Mouse (Mus musculus) induced T-regulatory cell, adult 2 months (primary cell): ENCODE results near the gene Cilp2.

ENCODE experiments used
- DNase-seq: peaks from one replicate; pipeline ENCODE4 v3.0.0-alpha.2; 2012; ENCODE audit warnings: low read depth

Gene Cilp2

GRCm38 (mm10) chr8:69874155-69874554 lies 13.3 kb downstream of the Cilp2 start:
- DNase-seq: peak; percentile 80

- DNase-seq: no peak
These were observed 16.6 kb downstream of the Cilp2 start for GRCm38 (mm10) chr8:69870907-69871306.

DNA sequence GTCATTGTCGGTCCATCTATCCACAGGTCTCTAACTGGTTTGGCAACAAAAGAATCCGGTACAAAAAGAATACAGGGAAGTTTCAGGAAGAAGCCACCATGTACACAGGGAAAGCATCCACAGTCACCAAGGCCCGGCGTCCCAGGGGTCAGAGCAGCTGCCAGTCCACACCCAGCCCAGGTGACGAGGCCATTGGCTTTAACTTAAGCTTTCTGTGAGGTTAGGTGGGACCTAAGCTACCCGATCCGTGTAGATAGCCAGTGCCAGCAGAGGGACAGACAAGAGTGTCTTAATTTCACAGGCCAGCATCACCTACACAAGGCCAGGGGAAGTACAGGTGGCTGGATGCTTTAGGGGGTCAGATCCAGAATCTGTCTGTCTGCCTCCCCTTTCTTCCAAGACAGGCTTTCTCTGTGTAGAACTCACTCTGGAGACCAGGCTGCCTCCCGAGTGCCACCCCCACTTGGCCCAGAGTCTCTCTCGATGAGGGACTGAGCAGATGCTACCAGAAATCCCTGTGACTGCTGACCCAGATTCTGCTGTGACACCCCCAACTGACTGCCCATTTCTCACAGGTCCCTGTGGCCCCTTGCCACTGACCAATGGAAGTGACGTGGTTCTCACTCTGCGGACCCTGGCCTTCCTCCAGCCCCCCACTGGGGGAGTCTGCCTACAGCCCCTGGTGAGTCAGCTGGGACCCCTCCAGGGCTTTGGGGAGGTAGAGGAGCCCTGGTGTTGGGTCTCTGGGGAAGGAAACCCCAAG lies 17.3 kb downstream of the Cilp2 start:
- DNase-seq: no peak

- no peak for DNase-seq
These were observed 19.7 kb downstream of the Cilp2 start for GRCm38 (mm10) chr8:69867696-69868326.

DNA sequence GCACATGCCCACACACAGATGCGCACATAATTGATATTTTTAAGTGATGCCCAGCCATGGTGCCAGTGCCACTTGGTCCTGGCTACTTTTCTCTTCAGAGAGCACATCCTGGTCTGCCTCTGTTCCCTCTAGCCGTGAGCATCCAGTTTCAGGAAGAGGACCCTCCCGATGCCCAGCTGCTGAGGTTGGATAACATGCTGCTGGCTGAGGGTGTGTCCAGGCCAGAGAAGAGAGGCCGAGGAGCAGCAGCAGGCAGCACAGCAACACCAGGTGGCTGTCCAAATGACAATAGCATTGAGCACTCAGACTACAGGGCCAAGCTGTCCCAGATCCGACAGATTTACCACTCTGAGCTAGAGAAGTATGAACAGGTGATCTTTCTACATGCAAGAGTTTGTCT lies 23.3 kb downstream of the Cilp2 start:
- DNase-seq: no peak

GRCm38 (mm10) chr8:69863387-69864020 lies 24.0 kb downstream of the Cilp2 start:
- no peak for DNase-seq

GRCm38 (mm10) chr8:69861251-69861650 lies 26.2 kb downstream of the Cilp2 start:
- no peak for DNase-seq

- peak; percentile 36 for DNase-seq
These were observed 26.7 kb downstream of the Cilp2 start for GRCm38 (mm10) chr8:69860807-69861206.

DNA sequence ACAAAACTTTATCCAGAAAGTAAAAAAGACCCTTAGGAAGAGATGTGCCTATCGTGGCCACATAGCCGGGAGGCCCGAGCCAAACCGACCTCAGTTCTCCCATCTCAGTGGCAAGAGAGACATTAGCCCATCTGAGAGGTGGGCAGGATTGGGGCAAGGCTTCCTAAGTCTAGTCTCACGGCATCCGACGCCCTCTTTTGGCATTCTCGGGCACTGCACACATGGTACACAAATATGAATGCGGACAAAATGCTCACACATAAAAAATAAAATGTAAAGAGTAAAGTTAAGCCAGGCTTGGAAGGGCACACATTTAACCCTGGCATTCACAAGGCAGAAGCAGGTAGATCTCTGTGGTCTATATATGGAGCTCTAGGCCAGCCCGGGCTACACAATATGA lies 33.6 kb downstream of the Cilp2 start:
- DNase-seq: no peak

GRCm38 (mm10) chr8:69850926-69851506 lies 36.5 kb downstream of the Cilp2 start:
- DNase-seq: no peak

DNA sequence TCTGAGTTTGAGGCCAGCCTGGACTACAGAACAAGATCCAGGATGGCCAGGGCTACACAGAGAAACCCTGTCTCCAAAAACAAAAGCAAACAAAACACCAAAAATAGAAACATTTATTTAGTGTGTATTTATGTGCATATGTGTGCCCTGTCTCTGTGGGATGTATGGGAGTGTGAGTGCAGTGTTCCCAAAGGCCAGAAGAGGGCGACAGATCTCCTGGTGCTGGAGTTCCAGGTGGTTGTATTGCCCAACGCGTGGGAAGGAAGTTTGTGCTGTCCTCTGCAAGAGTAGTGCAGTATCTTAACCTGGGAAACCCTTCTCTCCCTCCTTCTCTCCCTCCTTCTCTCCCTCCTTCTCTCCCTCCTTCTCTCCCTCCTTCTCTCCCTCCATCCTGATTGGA lies 37.6 kb downstream of the Cilp2 start:
- peak; percentile 53 for DNase-seq

DNA sequence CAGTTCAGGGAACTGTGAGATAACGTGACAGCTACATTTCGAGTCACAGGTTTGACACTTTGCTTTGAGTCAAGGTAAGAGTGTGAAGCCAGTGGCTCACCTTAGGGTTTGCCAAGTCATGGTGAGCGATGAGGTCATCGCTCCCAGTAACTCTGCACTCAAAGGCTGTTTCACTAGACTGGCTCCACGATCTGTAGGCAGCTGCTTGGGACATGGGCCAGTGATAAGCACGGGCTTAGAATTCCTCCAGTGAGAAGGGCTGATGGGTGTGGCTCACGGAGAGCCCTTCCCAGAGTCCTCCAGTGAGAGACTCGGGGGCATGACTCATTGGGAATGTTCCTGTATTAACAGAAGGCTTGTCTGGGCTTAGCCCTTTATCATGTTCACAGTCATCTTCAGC lies 38.5 kb downstream of the Cilp2 start:
- DNase-seq: no peak

DNA sequence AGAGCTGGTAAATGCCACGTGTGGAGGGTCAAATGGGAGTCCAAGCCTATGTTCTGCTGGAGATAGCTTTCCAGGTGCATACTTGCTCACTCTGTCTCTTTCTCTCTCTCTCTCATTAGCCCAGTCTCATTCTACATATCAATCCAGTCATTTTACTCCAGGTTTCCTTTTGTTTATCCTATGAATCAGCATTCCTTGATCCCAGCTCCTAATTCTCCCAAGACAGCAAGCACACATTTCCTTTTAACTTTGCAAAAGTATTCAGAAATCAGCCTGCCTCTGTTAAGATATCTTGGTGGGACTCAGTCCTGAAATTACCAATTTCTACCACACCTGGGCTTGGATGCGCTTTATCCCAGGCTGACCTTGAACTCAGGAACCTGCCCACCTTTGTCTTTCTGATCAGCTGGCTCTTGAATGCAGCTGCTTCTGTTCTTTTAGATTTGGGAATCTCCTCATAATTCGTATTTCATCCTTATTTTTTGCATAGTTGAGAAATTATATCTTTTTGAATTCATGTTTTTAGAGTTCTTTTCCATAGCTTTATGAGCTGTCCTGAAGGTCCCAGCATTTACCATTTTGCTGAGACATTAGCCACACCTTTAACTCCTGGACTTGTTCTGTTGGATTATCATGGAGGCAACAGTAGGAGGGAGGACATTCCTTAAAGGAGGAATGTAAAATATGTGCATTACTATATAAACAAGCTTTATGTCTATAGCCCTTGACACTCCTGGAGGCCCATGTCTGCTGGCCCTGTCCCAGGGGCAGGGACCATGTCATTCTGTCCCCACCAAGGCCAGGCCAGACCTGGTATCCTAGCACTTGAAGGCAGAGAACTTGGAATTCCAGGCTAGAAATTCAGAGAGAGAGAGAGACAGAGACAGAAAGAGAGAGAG lies 40.1 kb downstream of the Cilp2 start:
- no peak for DNase-seq

DNA sequence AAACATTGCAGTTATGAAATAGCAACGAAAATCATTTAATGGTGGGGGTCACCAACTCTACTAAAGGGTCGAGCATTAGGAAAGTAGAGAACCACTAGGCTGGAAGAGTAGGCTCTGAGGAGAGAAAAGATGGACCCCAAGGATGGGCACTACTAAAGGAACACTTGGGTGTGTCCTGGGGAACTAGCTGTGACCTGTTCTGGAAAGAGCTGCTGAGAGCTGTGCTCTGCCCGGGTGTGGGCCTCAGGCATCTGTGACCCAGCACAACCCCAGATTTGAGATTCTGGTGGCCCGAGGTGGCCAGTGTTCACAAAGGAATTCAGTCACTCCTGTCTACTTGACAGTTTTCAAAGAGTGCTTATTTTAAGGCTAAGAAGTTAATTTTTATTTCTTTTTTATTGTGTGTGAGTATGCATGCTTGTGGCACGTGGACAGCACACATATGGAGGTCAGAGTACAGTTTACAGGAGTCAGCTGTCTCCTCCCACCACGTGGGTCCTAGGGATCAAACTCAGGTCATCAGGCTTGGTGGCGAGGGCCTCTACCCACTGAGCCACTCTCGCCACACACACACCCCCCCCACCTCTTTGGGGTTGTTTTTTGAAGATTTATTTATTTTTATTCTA lies 50.3 kb downstream of the Cilp2 start:
- no peak for DNase-seq

- DNase-seq: peak; percentile 99
These were observed 55.1 kb downstream of the Cilp2 start, which contains the start of gene Pbx4 for GRCm38 (mm10) chr8:69832298-69832853. Gene Pbx4, plus strand, starts transcription at chr8:69832491.
